Mouse (Mus musculus) stomach, embryonic 15.5 days (tissue): ENCODE results near the gene Gucd1. TPM values are rescaled to one million over a fixed set of nuclear protein-coding genes. Genes with fewer than 3 reads are reported as not detected.
"Not testable (repeated sequence)": the region's sequence is repeated elsewhere in the genome, so short reads cannot be mapped to it uniquely, and the experiment has no call there.

Experiments used
- ATAC-seq: fragments of 200-750 bp; cut with Nextera tagmentation; 2 replicates; pipeline ENCODE4 v1.8.0; 2017; ENCODE audit warnings: low read depth, moderate number of reproducible peaks, moderate TSS enrichment; ENCODE audit not compliant: insufficient read depth, low FRiP score
- H3K27ac ChIP-seq: fragments of 300-500 bp; sonication (generic); 2 replicates; pipeline ENCODE4 v1.5.1; 2015; ENCODE audit warnings: mild to moderate bottlenecking, inconsistent platforms
- H3K27me3 ChIP-seq: fragments of 300-500 bp; sonication (generic); replicated peaks from 2 replicates; pipeline ENCODE4 v1.6.1; 2015; ENCODE audit warnings: inconsistent platforms
- H3K36me3 ChIP-seq: fragments of 300-500 bp; sonication (generic); 2 replicates; pipeline ENCODE4 v1.6.1; 2015; ENCODE audit warnings: inconsistent platforms
- H3K4me1 ChIP-seq: fragments of 300-500 bp; sonication (generic); 2 replicates; pipeline ENCODE4 v1.6.1; 2015; ENCODE audit warnings: inconsistent platforms
- H3K4me2 ChIP-seq: fragments of 300-500 bp; sonication (generic); 2 replicates; pipeline ENCODE4 v1.6.1; 2015; ENCODE audit warnings: mild to moderate bottlenecking, inconsistent platforms
- H3K4me3 ChIP-seq: fragments of 300-500 bp; sonication (generic); replicated peaks from 2 replicates; pipeline ENCODE4 v1.5.1; 2015; ENCODE audit warnings: inconsistent platforms
- H3K9ac ChIP-seq: fragments of 300-500 bp; sonication (generic); 2 replicates; pipeline ENCODE4 v1.6.1; 2015; ENCODE audit warnings: inconsistent platforms
- H3K9me3 ChIP-seq: fragments of 300-500 bp; sonication (generic); 2 replicates; pipeline ENCODE4 v1.6.1; 2016; ENCODE audit warnings: inconsistent platforms
- WGBS: fragments of 180-500 bp; shearing (Covaris S2); methylation state at CpG from one replicate; pipeline ENCODE4 v1.1.7; 2015; 5-methylcytosine and 5-hydroxymethylcytosine counted together
- polyA plus RNA-seq: library from polyadenylated mRNA; unstranded; fragments of >200 nt; fragmentation: Nextera tagmentation; extraction: Ambion mirVana; gene quantifications from 2 replicates; pipeline ENCODE4 v1.2.1, GENCODE M21; 2015

Gucd1 gene
- polyA plus RNA-seq, 1 experiment from 2014 or later, result 27.5 TPM

GRCm38 (mm10) chr10:75482919-75483483 is 34.8 kb downstream of the Gucd1 start:
- Histone ChIP-seq H3K36me3 (no peaks in the 10 kb centered on the region), H3K27me3 (no peaks in the 10 kb centered on the region), H3K9me3 (no peaks in the 10 kb centered on the region), H3K9ac (no peak overlapping the region), H3K4me2 (no peak overlapping the region), H3K4me1 (no peaks in the 10 kb centered on the region), H3K27ac (no peak overlapping the region), H3K4me3 (no peak overlapping the region)
- no peak for ATAC-seq
- 86% methylated on average over 11 of the region's 11 CpGs for WGBS

- Histone ChIP-seq H3K9me3 (no peaks in the 10 kb centered on the region), H3K36me3 (no peaks in the 10 kb centered on the region), H3K9ac (no peak overlapping the region), H3K4me1 (no peaks in the 10 kb centered on the region), H3K4me2 (no peak overlapping the region), H3K4me3 (no peak overlapping the region), H3K27ac (no peak overlapping the region), H3K27me3 (no peaks in the 10 kb centered on the region)
- 76% methylated on average over 5 of the region's 5 CpGs for WGBS
- ATAC-seq, result no peak
These were observed 35.5 kb downstream of the Gucd1 start for GRCm38 (mm10) chr10:75482271-75482670.

GRCm38 (mm10) chr10:75481703-75482102 is 36.1 kb downstream of the Gucd1 start:
- no peak overlapping the region for H3K4me2 ChIP-seq
- no peaks in the 10 kb centered on the region for H3K9me3 ChIP-seq
- no peaks in the 10 kb centered on the region for H3K4me1 ChIP-seq
- no peaks in the 10 kb centered on the region for H3K36me3 ChIP-seq
- no peaks in the 10 kb centered on the region for H3K27me3 ChIP-seq
- no peak for ATAC-seq
- H3K9ac ChIP-seq, result no peak overlapping the region
- 64% methylated on average over 4 of the region's 4 CpGs for WGBS
- H3K4me3 ChIP-seq, result no peak overlapping the region
- no peak overlapping the region for H3K27ac ChIP-seq

GRCm38 (mm10) chr10:75479955-75480354 is 37.8 kb downstream of the Gucd1 start:
- WGBS, result 79% methylated on average over 2 of the region's 2 CpGs
- Histone ChIP-seq H3K9me3 (no peaks in the 10 kb centered on the region), H3K4me1 (no peaks in the 10 kb centered on the region), H3K4me3 (no peak overlapping the region), H3K27ac (no peak overlapping the region), H3K36me3 (no peaks in the 10 kb centered on the region), H3K27me3 (no peaks in the 10 kb centered on the region), H3K4me2 (no peak overlapping the region), H3K9ac (no peak overlapping the region)
- ATAC-seq, result no peak

GRCm38 (mm10) chr10:75477034-75477433 is 40.7 kb downstream of the Gucd1 start:
- H3K4me3 ChIP-seq, result no peak overlapping the region
- no peak for ATAC-seq
- H3K9ac ChIP-seq, result no peak overlapping the region
- H3K9me3 ChIP-seq, result no peaks in the 10 kb centered on the region
- no peaks in the 10 kb centered on the region for H3K27me3 ChIP-seq
- no peak overlapping the region for H3K4me2 ChIP-seq
- H3K36me3 ChIP-seq, result no peaks in the 10 kb centered on the region
- no peak overlapping the region for H3K27ac ChIP-seq
- H3K4me1 ChIP-seq, result no peaks in the 10 kb centered on the region
- WGBS, result 76% methylated on average over 9 of the region's 9 CpGs

- H3K4me2 ChIP-seq, H3K36me3 ChIP-seq, H3K27ac ChIP-seq, H3K4me1 ChIP-seq, H3K27me3 ChIP-seq, H3K9ac ChIP-seq, H3K9me3 ChIP-seq, ATAC-seq, H3K4me3 ChIP-seq: not testable (repeated sequence)
- 37% methylated on average over 5 of the region's 6 CpGs for WGBS
These were observed 42.5 kb downstream of the Gucd1 start for GRCm38 (mm10) chr10:75475139-75475850.

GRCm38 (mm10) chr10:75474571-75474970 is 43.2 kb downstream of the Gucd1 start:
- H3K36me3 ChIP-seq, result no peaks in the 10 kb centered on the region
- H3K9ac ChIP-seq, result no peak overlapping the region
- no peak overlapping the region for H3K27ac ChIP-seq
- no peaks in the 10 kb centered on the region for H3K4me1 ChIP-seq
- H3K4me2 ChIP-seq, result no peak overlapping the region
- no peaks in the 10 kb centered on the region for H3K9me3 ChIP-seq
- no peak for ATAC-seq
- no peak overlapping the region for H3K4me3 ChIP-seq
- no peaks in the 10 kb centered on the region for H3K27me3 ChIP-seq
- WGBS, result 30% methylated on average over 5 of the region's 5 CpGs

- ATAC-seq, result no peak
- no peaks in the 10 kb centered on the region for H3K9me3 ChIP-seq
- no peaks in the 10 kb centered on the region for H3K4me1 ChIP-seq
- H3K4me3 ChIP-seq, result no peak overlapping the region
- 69% methylated on average over 8 of the region's 8 CpGs for WGBS
- no peaks in the 10 kb centered on the region for H3K36me3 ChIP-seq
- H3K4me2 ChIP-seq, result no peak overlapping the region
- no peaks in the 10 kb centered on the region for H3K27me3 ChIP-seq
- no peak overlapping the region for H3K27ac ChIP-seq
- no peak overlapping the region for H3K9ac ChIP-seq
These were observed 44.4 kb downstream of the Gucd1 start for GRCm38 (mm10) chr10:75473411-75473810.

- peaks cover 8% of the 10 kb centered on the region; the same call in 1 of the 2 replicates for H3K4me1 ChIP-seq
- no peaks in the 10 kb centered on the region for H3K9me3 ChIP-seq
- peak overlapping the region; percentile 17; the same call in 1 of the 2 replicates for H3K27ac ChIP-seq
- no peaks in the 10 kb centered on the region for H3K27me3 ChIP-seq
- 25% methylated on average over 6 of the region's 6 CpGs for WGBS
- no peaks in the 10 kb centered on the region for H3K36me3 ChIP-seq
- no peak overlapping the region for H3K9ac ChIP-seq
- H3K4me2 ChIP-seq, result no peak overlapping the region
- H3K4me3 ChIP-seq, result no peak overlapping the region
- ATAC-seq, result no peak
These were observed 51.8 kb downstream of the Gucd1 start for GRCm38 (mm10) chr10:75465781-75466550.

- no peaks in the 10 kb centered on the region for H3K9me3 ChIP-seq
These were observed 55.0 kb downstream of the Gucd1 start for GRCm38 (mm10) chr10:75462728-75463127.

GRCm38 (mm10) chr10:75458329-75458728 is 59.4 kb downstream of the Gucd1 start:
- ATAC-seq, result no peak
- WGBS, result 78% methylated on average over 4 of the region's 4 CpGs
- Histone ChIP-seq H3K9ac (no peak overlapping the region), H3K9me3 (no peaks in the 10 kb centered on the region), H3K4me1 (no peaks in the 10 kb centered on the region), H3K27ac (no peak overlapping the region), H3K36me3 (no peaks in the 10 kb centered on the region), H3K4me2 (no peak overlapping the region), H3K27me3 (no peaks in the 10 kb centered on the region), H3K4me3 (no peak overlapping the region)

More at GRCm38 (mm10) chr10:75462728-75463127, 55.0 kb downstream of the Gucd1 start:
- H3K36me3 ChIP-seq, result no peaks in the 10 kb centered on the region
- H3K27ac ChIP-seq, result no peak overlapping the region
- no peak overlapping the region for H3K9ac ChIP-seq
- no peak for ATAC-seq
- H3K4me2 ChIP-seq, result no peak overlapping the region
- no peak overlapping the region for H3K4me3 ChIP-seq
- H3K4me1 ChIP-seq, result peaks cover 8% of the 10 kb centered on the region; the same call in 1 of the 2 replicates
- H3K27me3 ChIP-seq, result no peaks in the 10 kb centered on the region
- 83% methylated on average over 3 of the region's 3 CpGs for WGBS

- Histone ChIP-seq H3K9me3 (no peaks in the 10 kb centered on the region), H3K27ac (no peak overlapping the region), H3K9ac (no peak overlapping the region), H3K4me3 (no peak overlapping the region), H3K4me1 (no peaks in the 10 kb centered on the region), H3K4me2 (no peak overlapping the region), H3K36me3 (no peaks in the 10 kb centered on the region), H3K27me3 (no peaks in the 10 kb centered on the region)
- 74% methylated on average over 1 of the region's 1 CpGs for WGBS
- ATAC-seq, result no peak
These were observed 59.9 kb downstream of the Gucd1 start for GRCm38 (mm10) chr10:75457852-75458251.
